Mouse (Mus musculus): ENCODE data around the gene Tbx6. TPM values are rescaled to one million over a fixed set of nuclear protein-coding genes. Genes with fewer than 3 reads are reported as not detected.

Gene Tbx6
- 0.62 and 0.75 TPM in 2 replicates for polyA plus RNA-seq (2015; fragmentation: Nextera tagmentation; extraction: Ambion mirVana)

DNA sequence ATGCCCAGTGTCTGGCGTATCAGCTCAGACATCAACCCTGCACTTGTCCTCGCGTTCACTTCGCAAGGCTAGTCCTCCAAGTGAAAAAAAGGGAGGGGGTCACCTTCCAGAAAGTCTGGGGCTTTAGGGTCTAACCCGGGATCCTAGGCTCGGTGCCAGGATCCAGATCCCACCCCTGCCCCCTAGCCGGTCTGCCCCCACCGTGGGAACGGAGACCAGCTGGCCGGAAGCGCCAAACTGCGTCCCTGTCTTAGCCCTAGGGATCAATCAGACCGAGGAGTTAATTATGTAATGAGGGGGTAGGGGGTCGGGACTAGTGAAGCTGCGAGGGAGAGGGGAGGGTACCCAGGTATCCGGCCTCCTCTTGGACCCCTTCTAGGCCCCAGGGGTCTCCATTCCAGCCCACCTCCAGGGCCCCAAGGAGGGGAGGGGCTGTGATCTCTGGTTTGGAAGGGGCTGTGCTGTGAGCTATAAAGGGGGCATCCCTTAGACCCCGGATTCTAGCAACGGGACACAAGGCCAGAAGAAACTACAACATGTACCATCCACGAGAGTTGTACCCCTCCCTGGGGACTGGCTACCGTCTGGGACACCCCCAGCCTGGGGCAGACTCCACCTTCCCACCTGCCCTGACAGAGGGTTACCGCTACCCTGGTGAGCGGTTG lies at the start of gene Tbx6:
TSS of gene Tbx6 (plus strand) at position 513 of the 665 bp plus-strand sequence.
- Histone ChIP-seq H3K36me3 (peaks cover 11% of the 10 kb centered on the region), H3K4me3 (peak within 1 kb of the TSS; percentile 43), H3K9ac (peak within 1 kb of the TSS; percentile 59), H3K4me1 (replicated peaks) (peaks cover 50% of the 10 kb centered on the region), H3K9me3 (no peaks in the 10 kb centered on the region), H3K4me2 (peak within 1 kb of the TSS; percentile 95), H3K27me3 (no peaks in the 10 kb centered on the region), H3K27ac (replicated peaks) (peak within 1 kb of the TSS; percentile 76)
- 5% methylated on average over 22 of the region's 22 CpGs for WGBS
- ATAC-seq (ENCODE audit: low FRiP score, low read depth) = peak; percentile 19; the same call in 1 of the 2 replicates

DNA sequence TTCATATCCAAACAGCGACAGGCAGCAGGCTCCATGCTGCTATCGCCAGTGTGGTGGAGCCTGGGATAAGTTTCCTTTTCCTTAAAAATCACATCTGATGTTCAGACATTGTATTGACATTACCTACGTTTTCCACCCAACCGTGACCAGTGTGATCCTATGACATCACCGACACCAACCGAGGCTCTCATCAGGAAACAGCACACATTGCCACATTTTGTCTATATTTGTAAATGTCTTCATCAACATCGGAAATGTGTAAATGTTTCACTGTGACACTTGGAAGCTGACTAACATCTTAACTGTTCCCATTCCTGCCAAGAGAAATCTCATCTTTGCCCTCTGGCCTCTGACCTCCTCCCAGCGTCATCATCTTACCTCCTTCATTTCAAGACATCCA lies 45.2 kb upstream of the Tbx6 start:
- H3K9ac ChIP-seq = no peak overlapping the region
- H3K9me3 ChIP-seq = no peaks in the 10 kb centered on the region
- 86% methylated on average over 8 of the region's 8 CpGs for WGBS
- no peak overlapping the region for H3K4me2 ChIP-seq
- no peaks in the 10 kb centered on the region for H3K4me1 ChIP-seq (replicated peaks)
- H3K36me3 ChIP-seq = no peaks in the 10 kb centered on the region
- ATAC-seq (ENCODE audit: low FRiP score, low read depth) = no peak
- H3K4me3 ChIP-seq = no peak overlapping the region
- H3K27ac ChIP-seq (replicated peaks) = no peak overlapping the region
- H3K27me3 ChIP-seq = no peaks in the 10 kb centered on the region

DNA sequence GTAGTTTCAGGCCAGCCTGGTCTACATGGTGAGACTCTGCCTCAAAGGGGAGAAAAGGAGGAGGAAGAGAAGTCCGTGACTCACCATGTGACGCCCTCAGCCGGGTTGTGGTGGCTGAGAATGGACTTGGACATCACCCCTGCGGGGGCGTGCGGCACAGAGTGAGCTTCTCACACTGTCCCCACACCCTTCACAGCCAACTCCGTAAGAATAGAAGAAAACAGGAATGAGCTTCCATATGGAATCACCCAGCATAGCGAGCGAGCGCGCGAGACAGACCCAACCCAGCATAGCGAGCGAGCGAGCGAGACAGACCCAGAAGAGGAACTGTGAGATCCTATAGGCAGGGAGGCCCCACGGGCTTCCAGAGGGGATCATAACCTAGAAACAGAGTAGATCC lies 41.7 kb upstream of the Tbx6 start:
- Histone ChIP-seq H3K4me3 (no peak overlapping the region), H3K4me1 (replicated peaks) (no peaks in the 10 kb centered on the region), H3K36me3 (no peaks in the 10 kb centered on the region), H3K27ac (replicated peaks) (no peak overlapping the region), H3K9me3 (no peaks in the 10 kb centered on the region), H3K9ac (no peak overlapping the region), H3K4me2 (no peak overlapping the region), H3K27me3 (no peaks in the 10 kb centered on the region)
- 87% methylated on average over 17 of the region's 17 CpGs for WGBS
- ATAC-seq (ENCODE audit: low FRiP score, low read depth) = no peak

DNA sequence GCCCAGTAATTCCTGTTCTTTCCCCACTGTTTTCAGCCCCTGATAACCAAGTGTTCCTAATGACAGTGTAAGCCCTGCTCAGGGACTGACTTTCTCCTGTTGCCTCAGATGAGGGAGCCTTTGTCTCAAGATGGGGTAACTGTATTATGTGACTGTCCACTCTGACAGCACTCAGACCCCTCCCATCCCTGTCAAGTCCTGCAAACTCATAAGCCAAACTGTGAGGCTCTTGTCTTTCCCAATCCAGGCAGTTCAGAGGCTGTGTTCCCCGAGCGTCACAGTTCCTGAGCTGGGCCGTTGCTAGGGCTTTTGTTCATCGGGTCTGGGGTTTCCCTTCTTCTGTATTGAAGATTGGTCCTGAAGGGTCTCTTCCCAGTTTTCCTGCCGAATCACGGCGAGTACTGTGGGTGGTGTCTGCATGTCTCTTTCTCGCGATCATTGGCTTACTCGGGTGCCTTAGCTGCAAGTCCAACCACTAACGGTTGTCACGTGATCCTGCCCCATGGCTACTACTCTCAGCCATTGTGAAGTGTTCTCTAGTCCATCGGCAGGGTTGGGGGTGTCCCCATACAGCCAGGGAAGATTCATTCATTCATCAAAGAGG lies 41.0 kb upstream of the Tbx6 start:
- H3K4me1 ChIP-seq (replicated peaks) = no peaks in the 10 kb centered on the region
- WGBS = 69% methylated on average over 13 of the region's 13 CpGs
- no peak for ATAC-seq (ENCODE audit: low FRiP score, low read depth)
- no peaks in the 10 kb centered on the region for H3K36me3 ChIP-seq
- no peak overlapping the region for H3K4me3 ChIP-seq
- H3K27ac ChIP-seq (replicated peaks) = no peak overlapping the region
- H3K9me3 ChIP-seq = no peaks in the 10 kb centered on the region
- no peak overlapping the region for H3K4me2 ChIP-seq
- H3K27me3 ChIP-seq = no peaks in the 10 kb centered on the region
- H3K9ac ChIP-seq = no peak overlapping the region

DNA sequence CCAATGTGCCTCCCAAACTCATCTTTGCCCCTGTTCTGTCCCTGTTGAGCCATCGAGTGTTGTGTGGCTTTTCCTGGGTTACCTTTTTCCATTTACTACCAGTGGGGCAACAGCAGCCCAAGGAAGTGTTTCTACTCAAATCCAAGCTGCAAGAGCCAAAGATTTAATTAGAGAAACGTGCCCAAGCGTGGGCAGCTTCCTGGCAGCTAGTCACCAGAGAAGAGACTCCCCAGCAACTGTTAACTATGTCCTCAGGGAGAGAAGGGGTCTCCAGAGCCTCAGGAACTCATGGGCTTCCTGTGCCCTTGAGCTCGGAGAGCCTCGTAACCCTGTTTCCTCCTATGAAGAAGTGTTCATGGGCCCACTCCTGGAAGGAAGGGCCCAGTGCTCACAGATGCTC lies 40.3 kb upstream of the Tbx6 start:
- H3K4me2 ChIP-seq = no peak overlapping the region
- H3K27me3 ChIP-seq = no peaks in the 10 kb centered on the region
- no peak for ATAC-seq (ENCODE audit: low FRiP score, low read depth)
- no peak overlapping the region for H3K27ac ChIP-seq (replicated peaks)
- H3K9ac ChIP-seq = no peak overlapping the region
- no peaks in the 10 kb centered on the region for H3K4me1 ChIP-seq (replicated peaks)
- H3K4me3 ChIP-seq = no peak overlapping the region
- 87% methylated on average over 5 of the region's 5 CpGs for WGBS
- no peaks in the 10 kb centered on the region for H3K36me3 ChIP-seq
- H3K9me3 ChIP-seq = no peaks in the 10 kb centered on the region

DNA sequence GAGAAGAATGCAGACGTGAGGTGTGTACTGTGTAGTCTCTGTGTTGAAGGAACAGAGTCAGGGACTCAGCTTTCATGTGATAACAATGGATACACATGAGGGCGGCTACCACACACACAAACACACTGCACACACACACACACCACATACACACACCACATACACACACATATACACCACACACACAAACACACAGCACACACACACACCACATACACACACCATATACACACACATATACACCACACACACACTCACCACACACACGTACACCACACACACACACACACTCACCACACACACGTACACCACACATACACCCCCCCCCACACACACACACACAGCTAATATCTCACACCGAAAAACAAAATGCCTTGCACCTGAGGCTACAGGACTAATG lies 39.8 kb upstream of the Tbx6 start:
- no peak overlapping the region for H3K4me2 ChIP-seq
- no peaks in the 10 kb centered on the region for H3K27me3 ChIP-seq
- H3K4me1 ChIP-seq (replicated peaks) = no peaks in the 10 kb centered on the region
- H3K36me3 ChIP-seq = no peaks in the 10 kb centered on the region
- 83% methylated on average over 5 of the region's 5 CpGs for WGBS
- H3K27ac ChIP-seq (replicated peaks) = no peak overlapping the region
- H3K9me3 ChIP-seq = no peaks in the 10 kb centered on the region
- no peak overlapping the region for H3K9ac ChIP-seq
- H3K4me3 ChIP-seq = no peak overlapping the region
- ATAC-seq (ENCODE audit: low FRiP score, low read depth) = no peak

DNA sequence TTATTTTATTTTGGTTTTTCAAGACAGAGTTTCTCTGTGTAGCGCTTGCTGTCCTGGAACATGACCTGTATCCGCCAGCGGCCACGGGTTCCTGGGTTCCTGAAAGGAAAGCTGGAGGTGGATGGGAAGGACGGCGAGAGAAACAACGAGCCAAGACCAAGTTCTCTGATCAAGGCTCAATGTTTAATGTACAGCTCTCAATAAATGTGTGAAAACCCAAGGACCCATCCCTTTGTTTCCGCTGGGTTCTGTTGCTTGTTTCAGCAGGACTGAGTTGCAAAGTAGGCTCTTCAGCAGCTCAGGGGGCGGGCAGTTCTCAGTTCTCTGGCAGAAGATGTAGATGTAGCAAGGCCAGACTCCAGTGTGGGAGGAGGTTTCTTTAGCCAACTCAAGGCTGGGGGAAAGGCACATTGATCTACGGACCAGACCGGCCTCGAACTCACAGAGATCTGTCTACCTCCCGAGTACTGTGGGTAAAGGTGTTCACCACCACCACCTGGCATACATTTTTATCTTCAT lies 39.3 kb upstream of the Tbx6 start:
- no peaks in the 10 kb centered on the region for H3K27me3 ChIP-seq
- WGBS = 92% methylated on average over 13 of the region's 13 CpGs
- H3K27ac ChIP-seq (replicated peaks) = no peak overlapping the region
- H3K4me2 ChIP-seq = no peak overlapping the region
- H3K9me3 ChIP-seq = no peaks in the 10 kb centered on the region
- ATAC-seq (ENCODE audit: low FRiP score, low read depth) = no peak
- H3K4me3 ChIP-seq = no peak overlapping the region
- H3K9ac ChIP-seq = no peak overlapping the region
- H3K36me3 ChIP-seq = no peaks in the 10 kb centered on the region
- no peaks in the 10 kb centered on the region for H3K4me1 ChIP-seq (replicated peaks)

DNA sequence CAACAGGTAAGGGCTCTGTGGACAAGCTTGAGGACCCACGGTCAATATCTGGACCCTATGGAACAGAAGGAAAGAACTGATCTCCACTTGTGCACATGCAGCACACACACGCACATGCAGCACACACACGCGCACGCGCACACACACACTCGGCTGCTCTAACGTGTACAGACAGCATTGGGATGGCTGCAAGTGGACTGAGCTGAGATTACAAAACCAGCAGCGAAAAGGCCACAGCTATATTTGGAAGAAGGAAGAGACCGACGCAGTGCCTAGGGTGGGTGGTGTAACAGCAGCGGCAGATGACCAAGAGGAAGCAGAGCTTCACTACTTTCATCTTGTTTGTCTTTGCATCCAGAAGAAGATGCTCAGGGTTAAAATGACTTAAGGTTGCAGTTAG lies 35.2 kb upstream of the Tbx6 start:
- no peak for ATAC-seq (ENCODE audit: low FRiP score, low read depth)
- 88% methylated on average over 12 of the region's 12 CpGs for WGBS
- H3K9ac ChIP-seq = no peak overlapping the region
- H3K27me3 ChIP-seq = no peaks in the 10 kb centered on the region
- no peak overlapping the region for H3K27ac ChIP-seq (replicated peaks)
- no peaks in the 10 kb centered on the region for H3K36me3 ChIP-seq
- H3K4me3 ChIP-seq = no peak overlapping the region
- no peak overlapping the region for H3K4me2 ChIP-seq
- no peaks in the 10 kb centered on the region for H3K9me3 ChIP-seq
- H3K4me1 ChIP-seq (replicated peaks) = no peaks in the 10 kb centered on the region

DNA sequence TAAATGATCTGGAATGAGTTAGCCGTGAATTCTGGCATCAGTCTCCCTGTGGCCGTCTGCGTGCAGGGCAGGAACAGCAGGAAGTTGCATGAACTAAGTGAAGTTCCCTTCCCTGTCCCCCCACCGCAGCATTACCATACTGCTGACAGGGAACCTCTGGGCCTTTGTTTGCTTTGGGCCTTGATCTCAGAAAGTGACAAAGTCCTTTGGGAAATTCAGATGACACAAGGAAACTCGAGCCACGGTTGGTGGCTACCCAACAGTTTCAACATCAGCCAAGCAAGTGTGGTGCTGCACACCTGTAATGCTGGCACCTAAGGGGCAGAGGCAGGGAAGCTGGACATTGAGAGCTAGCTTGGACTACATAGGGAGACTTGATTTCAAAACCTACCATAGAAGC lies 34.5 kb upstream of the Tbx6 start:
- no peak overlapping the region for H3K4me2 ChIP-seq
- no peak overlapping the region for H3K4me3 ChIP-seq
- H3K9me3 ChIP-seq = no peaks in the 10 kb centered on the region
- no peaks in the 10 kb centered on the region for H3K4me1 ChIP-seq (replicated peaks)
- 44% methylated on average over 6 of the region's 6 CpGs for WGBS
- no peak overlapping the region for H3K9ac ChIP-seq
- ATAC-seq (ENCODE audit: low FRiP score, low read depth) = no peak
- H3K27me3 ChIP-seq = no peaks in the 10 kb centered on the region
- no peaks in the 10 kb centered on the region for H3K36me3 ChIP-seq
- H3K27ac ChIP-seq (replicated peaks) = no peak overlapping the region

DNA sequence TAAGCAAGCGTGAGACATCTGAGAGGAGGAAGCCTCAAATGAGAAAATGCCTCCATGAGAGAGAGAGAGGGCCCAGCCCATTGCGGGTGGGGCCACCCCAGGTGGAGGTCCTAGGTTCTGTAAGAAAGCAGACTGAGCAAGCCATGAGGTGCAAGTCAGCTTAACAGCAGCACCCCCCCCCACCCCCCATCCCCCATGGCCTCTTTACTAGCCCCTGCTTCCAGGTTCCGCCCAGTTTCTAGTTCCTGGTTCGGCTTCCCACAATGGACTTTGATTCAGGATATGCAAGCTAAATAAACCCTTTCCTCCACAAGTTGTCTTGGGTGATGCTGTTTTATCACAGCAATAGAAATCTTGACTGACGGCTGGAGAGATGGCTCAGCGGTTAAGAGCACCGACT lies 32.5 kb upstream of the Tbx6 start:
- WGBS = 82% methylated on average over 7 of the region's 7 CpGs
- H3K27ac ChIP-seq (replicated peaks) = no peak overlapping the region
- no peak for ATAC-seq (ENCODE audit: low FRiP score, low read depth)

DNA sequence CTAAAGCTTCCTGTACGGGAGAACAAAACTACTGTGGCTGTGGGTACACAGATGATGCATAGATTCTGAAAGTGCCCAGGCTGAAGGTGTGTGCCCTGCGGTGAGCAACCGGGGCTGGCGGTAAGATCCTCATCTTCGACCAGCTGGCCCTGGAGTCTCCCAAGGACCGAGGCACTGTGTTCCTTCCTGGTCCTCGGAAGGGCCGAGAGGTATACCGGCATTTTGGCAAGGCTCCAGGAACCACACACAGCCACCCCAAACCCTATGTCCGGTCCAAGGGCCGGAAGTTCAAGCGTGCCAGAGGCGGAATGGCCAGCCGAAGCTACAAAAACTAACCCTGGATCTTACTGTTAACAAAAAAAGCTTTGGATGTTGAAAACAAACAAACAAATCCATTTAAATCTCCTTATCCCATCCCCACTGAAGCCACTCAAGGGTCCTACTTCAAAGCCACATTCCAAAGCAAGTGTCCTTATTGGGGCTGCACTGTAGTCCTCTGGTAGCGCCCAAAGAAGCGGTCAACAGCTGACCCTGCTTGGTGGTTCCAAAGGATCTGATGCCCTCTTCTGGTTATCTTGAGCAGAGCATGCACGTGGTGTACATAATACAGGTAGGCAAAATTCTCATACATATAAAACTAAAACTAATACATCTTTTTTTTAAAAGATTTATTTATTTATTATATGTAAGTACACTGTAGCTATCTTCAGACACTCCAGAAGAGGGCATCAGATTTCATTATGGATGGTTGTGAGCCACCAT lies 31.5 kb upstream of the Tbx6 start:
- no peak overlapping the region for H3K9ac ChIP-seq
- no peaks in the 10 kb centered on the region for H3K9me3 ChIP-seq
- H3K36me3 ChIP-seq = no peaks in the 10 kb centered on the region
- ATAC-seq (ENCODE audit: low FRiP score, low read depth) = no peak
- H3K27me3 ChIP-seq = no peaks in the 10 kb centered on the region
- no peak overlapping the region for H3K4me3 ChIP-seq
- no peak overlapping the region for H3K4me2 ChIP-seq
- H3K27ac ChIP-seq (replicated peaks) = no peak overlapping the region
- H3K4me1 ChIP-seq (replicated peaks) = 0 out of 2 replicates have a peak, but pooled peaks cover 5% of the 10 kb centered on the region
- 96% methylated on average over 17 of the region's 17 CpGs for WGBS

More for the DNA sequence above, 32.5 kb upstream of the Tbx6 start:
- Histone ChIP-seq H3K4me2 (no peak overlapping the region), H3K9ac (no peak overlapping the region), H3K4me3 (no peak overlapping the region), H3K27me3 (no peaks in the 10 kb centered on the region), H3K4me1 (replicated peaks) (no peaks in the 10 kb centered on the region), H3K9me3 (no peaks in the 10 kb centered on the region), H3K36me3 (no peaks in the 10 kb centered on the region)

DNA sequence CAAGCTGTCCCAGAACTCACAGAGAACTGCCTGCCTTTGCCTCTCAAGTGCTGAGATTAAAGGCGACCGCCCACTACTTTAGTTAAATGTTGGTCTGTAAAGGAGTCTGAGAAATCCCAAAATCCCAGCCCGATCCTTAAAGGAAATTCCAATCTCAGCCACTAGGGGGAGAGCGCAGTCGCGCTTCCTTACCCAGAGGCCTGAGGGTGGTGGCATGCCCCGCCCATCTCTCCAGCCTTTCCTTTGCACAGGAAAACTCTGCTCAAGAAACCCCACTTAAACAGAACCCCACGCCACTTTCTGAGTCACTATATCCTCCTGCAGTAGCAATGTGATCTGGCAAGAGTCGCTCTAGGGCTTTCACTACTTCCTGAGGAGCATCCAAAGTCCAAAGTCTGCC lies 26.4 kb upstream of the Tbx6 start:
- no peaks in the 10 kb centered on the region for H3K27me3 ChIP-seq
- H3K27ac ChIP-seq (replicated peaks) = no peak overlapping the region
- no peaks in the 10 kb centered on the region for H3K9me3 ChIP-seq
- peak overlapping the region; percentile 21 for H3K4me2 ChIP-seq
- WGBS = 2% methylated on average over 9 of the region's 9 CpGs
- no peak overlapping the region for H3K9ac ChIP-seq
- H3K36me3 ChIP-seq = no peaks in the 10 kb centered on the region
- ATAC-seq (ENCODE audit: low FRiP score, low read depth) = peak; percentile 58
- no peak overlapping the region for H3K4me3 ChIP-seq
- peaks cover 10% of the 10 kb centered on the region for H3K4me1 ChIP-seq (replicated peaks)

All from hindbrain, embryonic 15.5 days (tissue).